In the genomic region with DNA sequence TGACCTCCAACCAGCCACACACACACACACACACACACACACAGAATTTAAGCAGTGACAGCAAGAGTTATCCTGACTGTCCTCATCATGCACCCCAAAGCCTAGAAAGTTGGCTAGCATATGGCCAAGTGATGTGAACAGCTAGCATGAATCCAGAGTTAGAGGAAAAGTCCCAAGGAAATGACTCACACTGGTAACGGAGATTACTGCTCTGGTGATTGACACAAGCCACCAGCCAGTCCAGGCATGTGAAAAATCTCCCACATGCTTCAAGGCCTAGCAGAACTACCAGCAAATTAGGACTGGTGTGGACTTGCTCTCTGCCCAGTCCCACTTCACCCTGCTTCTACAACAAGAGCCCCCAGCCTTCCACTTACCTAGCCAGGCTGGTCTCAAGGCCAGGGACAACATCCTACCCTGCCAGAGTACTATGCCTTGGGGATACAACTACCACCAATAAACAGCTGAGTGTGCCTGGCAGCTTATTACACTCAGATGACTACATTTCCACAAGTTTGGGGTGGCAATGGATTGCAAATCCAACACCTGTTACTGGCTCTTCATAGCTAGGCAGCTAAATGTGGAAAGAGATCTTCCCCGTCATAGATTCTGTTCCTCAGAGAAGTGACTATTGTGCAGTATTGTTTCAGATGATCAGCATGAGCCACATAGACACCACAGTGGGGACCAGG, we compare ENCODE assay signal across 13 mouse cellular contexts. TPM values are rescaled to one million over a fixed set of nuclear protein-coding genes. Genes with fewer than 3 reads are reported as not detected.
DNase-seq lines count a peak whose midpoint lies in the region; ATAC-seq and TF ChIP-seq lines count a peak whose summit lies in the region.
"Had no signal": no experiment of that assay in that cellular context is flagged by ENCODE, and none has a peak within 500 bp of the region (broad histone marks: within the 10 kb centered on the region; RNA-seq: fewer than 3 reads in every experiment).

No protein-coding gene starts in this region.

- intact Hi-C loops in gastrocnemius, postnatal 36 days (cut with DNase I), result loop anchor here (5.0 kb wide), 1 partner anchor 60 kb away; no protein-coding TSS in a partner anchor
- intact Hi-C loops in left cerebral cortex, postnatal 36 days (cut with DNase I), result no loop called here

- ATAC-seq in heart, embryonic 15.5 days (replicated peaks; ENCODE audit: insufficient number of reproducible peaks, insufficient read depth, low FRiP score, low read depth), result 0 out of 2 replicates have a peak, but pooled peaks have one; percentile 41
- no peak for ATAC-seq in midbrain, embryonic 15.5 days (replicated peaks)
- ATAC-seq: hindbrain, embryonic 16.5 days; midbrain, embryonic 16.5 days had no signal

- H3K27ac ChIP-seq in thymus, adult 2 months (ENCODE audit: control insufficient read depth, insufficient read depth, low read length), result peak overlapping the region; percentile 8; the same call in 1 of the 2 replicates
- H3K27ac ChIP-seq in heart, embryonic 15.5 days, result peak overlapping the region; percentile 64
- H3K27ac ChIP-seq in midbrain, embryonic 15.5 days, result no peak overlapping the region
- H3K27ac ChIP-seq: liver, embryonic 14.5 days had no signal

- H3K4me3 ChIP-seq in thymus, adult 2 months (ENCODE audit: control insufficient read depth, insufficient read depth, low read length), result no peak overlapping the region
- H3K4me3 ChIP-seq in heart, embryonic 15.5 days, result no peak overlapping the region
- no peak overlapping the region for H3K4me3 ChIP-seq in midbrain, embryonic 15.5 days
- H3K4me3 ChIP-seq: erythroblast, embryonic 14.5 days had no signal

- no peaks in the 10 kb centered on the region; the same call in 1 of the 2 replicates for H3K4me1 ChIP-seq in thymus, adult 2 months (replicated peaks; ENCODE audit: control insufficient read depth, insufficient read depth, low read length)
- H3K4me1 ChIP-seq in heart, embryonic 15.5 days (replicated peaks), result peaks cover 66% of the 10 kb centered on the region
- H3K4me1 ChIP-seq in midbrain, embryonic 15.5 days, result 0 out of 2 replicates have a peak, but pooled peaks cover 5% of the 10 kb centered on the region

- DNase-seq in gastrocnemius, adult 18-20 months (ENCODE audit: low spot score), result peak; percentile 24
- DNase-seq in gastrocnemius, postnatal 36 days, result no peak
- DNase-seq in thymus, adult 2 months, result no peak
- DNase-seq in thymus, postnatal 0 days (ENCODE audit: low spot score), result no peak
- no peak for DNase-seq in left cerebral cortex, postnatal 36 days (ENCODE audit: low spot score in 2 of 2)
- DNase-seq in right cerebral cortex, adult 2 months (ENCODE audit: low spot score in 2 of 2), result no peak
- DNase-seq: right cerebral cortex, postnatal 4 days had no signal

- no peak for TF ChIP-seq CTCF in thymus, adult 2 months (IDR thresholded peaks at IDR 0.05; ENCODE audit: borderline replicate concordance, control insufficient read depth, extremely low read depth, insufficient read depth, low read length, poor library complexity)

- no peaks in the 10 kb centered on the region for H3K27me3 ChIP-seq in thymus, adult 2 months (ENCODE audit: control insufficient read depth, insufficient read depth, low read length)
- no peaks in the 10 kb centered on the region for H3K27me3 ChIP-seq in heart, embryonic 15.5 days
- no peaks in the 10 kb centered on the region for H3K27me3 ChIP-seq in midbrain, embryonic 15.5 days (replicated peaks)

- no peak for TF ChIP-seq POLR2A in thymus, adult 2 months (IDR thresholded peaks at IDR 0.05; ENCODE audit: control insufficient read depth, extremely low read depth, insufficient read depth, low read length, poor library complexity)

- no peak overlapping the region for H3K4me2 ChIP-seq in heart, embryonic 15.5 days
- no peak overlapping the region for H3K4me2 ChIP-seq in midbrain, embryonic 15.5 days

- H3K9me3 ChIP-seq in heart, embryonic 15.5 days (replicated peaks), result no peaks in the 10 kb centered on the region
- H3K9me3 ChIP-seq in midbrain, embryonic 15.5 days, result no peaks in the 10 kb centered on the region

- 97% methylated on average over 2 of the region's 2 CpGs for WGBS in thymus, adult 2 months
- WGBS in heart, embryonic 15.5 days, result 44% methylated on average over 2 of the region's 2 CpGs
- WGBS in midbrain, embryonic 15.5 days, result 79% methylated on average over 2 of the region's 2 CpGs

- no peak overlapping the region for H3K9ac ChIP-seq in heart, embryonic 15.5 days
- H3K9ac ChIP-seq in midbrain, embryonic 15.5 days, result no peak overlapping the region
- H3K9ac ChIP-seq: liver, embryonic 14.5 days had no signal

- no peaks in the 10 kb centered on the region for H3K36me3 ChIP-seq in thymus, adult 2 months (ENCODE audit: control insufficient read depth, insufficient read depth, low read length)
- H3K36me3 ChIP-seq in heart, embryonic 15.5 days, result no peaks in the 10 kb centered on the region
- H3K36me3 ChIP-seq in midbrain, embryonic 15.5 days (replicated peaks), result no peaks in the 10 kb centered on the region

RNA-seq across cellular contexts. Expression of a gene that starts 35.5 kb away (rescaled TPM):
- total RNA-seq in gastrocnemius, adult 18-20 months (2021), result 10 to 100 TPM; 82.7 to 88.7 TPM
- 10 to 100 TPM; 73.6 to 80.1 TPM for total RNA-seq in gastrocnemius, postnatal 36 days (2021)
- 164 and 205 TPM in 2 replicates for polyA plus RNA-seq in thymus, adult 2 months (2012; rRNA removed)
- 113 and 126 TPM in 2 replicates for polyA plus RNA-seq in thymus, postnatal 0 days (2015; fragmentation: Nextera tagmentation; extraction: Ambion mirVana)
- polyA plus RNA-seq in heart, embryonic 15.5 days (2015; fragmentation: Nextera tagmentation; extraction: Ambion mirVana), result 71.2 and 82.1 TPM in 2 replicates
- 100 to 1,000 TPM; 107 to 119 TPM for total RNA-seq in left cerebral cortex, postnatal 36 days (2021)
- polyA plus RNA-seq in midbrain, embryonic 15.5 days (2015; fragmentation: Nextera tagmentation; extraction: Ambion mirVana), result 114 and 121 TPM in 2 replicates
